Mouse (Mus musculus): ENCODE data around the gene Aars2.

Gene Aars2

GRCm38 (mm10) chr17:45506700-45507189 lies at the start of gene Aars2:
Aars2 (plus strand) TSS chr17:45506841.
- peak; percentile 92 for DNase-seq (ENCODE audit: low spot score)

DNA sequence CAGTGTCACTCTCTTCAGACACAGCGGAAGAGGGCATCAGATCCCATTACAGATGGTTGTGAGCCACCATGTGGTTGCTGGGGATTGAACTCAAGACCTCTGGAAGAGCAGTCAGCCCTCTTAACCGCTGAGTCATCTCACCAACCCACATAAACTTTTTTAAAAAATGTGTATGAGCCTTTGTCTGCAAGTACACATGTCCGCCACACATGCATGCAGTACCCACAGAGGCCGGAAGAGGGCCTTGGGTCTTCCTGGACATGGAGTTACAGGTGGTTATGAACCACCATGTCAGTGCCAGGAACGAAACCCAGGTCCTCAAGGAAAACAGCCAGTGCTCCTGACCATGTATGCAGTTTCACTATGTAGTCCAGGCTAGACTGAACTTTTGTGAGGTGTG lies 49.2 kb upstream of the Aars2 start:
- DNase-seq (ENCODE audit: low spot score): no peak

DNA sequence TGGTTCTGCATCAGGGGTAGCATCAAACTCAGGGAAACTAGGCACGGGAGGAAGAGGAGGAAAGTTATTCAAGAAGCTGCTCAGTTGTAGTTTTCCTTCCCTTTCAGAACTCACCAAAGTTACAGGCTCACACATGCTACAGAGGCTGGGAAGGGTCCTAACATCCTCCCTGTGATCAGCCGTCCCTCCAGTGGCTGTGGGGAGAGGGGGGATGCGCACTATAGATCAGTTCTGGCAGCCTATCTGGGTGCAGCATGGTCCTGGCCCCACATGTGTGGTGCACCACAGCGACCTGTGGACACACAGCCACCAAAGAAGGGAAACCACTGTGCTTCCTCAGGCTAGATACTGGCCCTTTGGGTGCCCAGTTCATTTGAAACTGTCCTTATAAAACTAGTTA lies 48.1 kb upstream of the Aars2 start:
- DNase-seq (ENCODE audit: low spot score): no peak

DNA sequence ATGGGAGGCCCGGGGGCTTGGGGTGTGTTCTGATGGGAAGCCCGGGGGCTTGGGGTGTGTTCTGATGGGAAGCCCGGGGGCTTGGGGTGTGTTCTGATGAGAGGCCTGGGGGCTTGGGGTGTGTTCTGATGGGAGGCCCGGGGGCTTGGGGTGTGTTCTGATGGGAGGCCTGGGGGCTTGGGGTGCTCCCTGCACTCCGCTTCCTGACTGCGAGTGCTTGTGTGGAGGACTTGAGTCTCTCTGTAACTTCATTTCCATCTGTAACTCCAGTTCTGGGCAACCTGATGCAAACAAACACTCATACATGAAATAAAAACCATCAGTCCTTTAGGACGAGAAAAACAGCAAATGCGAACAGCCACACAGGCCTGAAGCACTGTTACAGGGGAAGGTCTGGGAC lies 47.6 kb upstream of the Aars2 start:
- DNase-seq (ENCODE audit: low spot score): no peak

GRCm38 (mm10) chr17:45462506-45462905 lies 44.1 kb upstream of the Aars2 start:
- no peak for DNase-seq (ENCODE audit: low spot score)

DNA sequence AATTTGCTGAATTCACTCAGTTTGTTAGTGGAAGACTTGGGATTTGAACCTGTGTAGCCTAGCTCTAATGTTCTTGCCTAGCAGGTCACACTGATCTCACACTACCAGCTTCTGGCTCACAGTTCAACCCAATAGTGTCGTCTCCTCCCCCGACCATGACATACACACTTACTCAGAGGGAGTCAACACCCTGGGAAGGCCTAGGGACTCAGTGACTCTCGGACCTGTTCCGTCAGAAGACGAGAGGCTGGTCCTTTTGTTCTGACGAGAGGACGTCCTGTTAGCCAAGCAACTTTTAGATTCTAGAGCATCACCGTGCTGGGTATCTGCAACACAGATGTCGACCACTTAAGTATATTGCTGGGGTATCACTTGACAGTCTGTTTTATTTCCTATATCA lies 42.4 kb upstream of the Aars2 start:
- DNase-seq (ENCODE audit: low spot score): no peak

DNA sequence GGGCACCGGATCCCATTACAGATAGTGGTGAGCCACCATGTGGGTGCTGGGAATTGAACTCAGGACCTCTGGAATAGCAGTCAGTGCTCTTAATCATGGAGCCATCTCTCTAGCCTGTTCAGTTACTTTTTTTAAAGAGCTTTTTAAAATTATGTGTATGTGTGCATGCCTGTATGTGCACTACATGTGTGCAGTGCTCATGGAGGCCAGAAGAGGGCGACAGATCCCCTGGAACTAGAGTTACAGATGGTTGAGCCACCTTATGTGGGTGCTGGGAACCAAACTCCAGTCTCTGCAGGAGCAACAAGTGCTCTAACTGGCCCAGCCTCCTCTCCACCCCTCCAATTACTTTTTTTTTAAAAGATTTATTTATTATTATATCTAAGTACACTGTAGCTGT lies 39.9 kb upstream of the Aars2 start:
- no peak for DNase-seq (ENCODE audit: low spot score)

- DNase-seq (ENCODE audit: low spot score): no peak
These were observed 38.3 kb upstream of the Aars2 start for GRCm38 (mm10) chr17:45468302-45468701.

DNA sequence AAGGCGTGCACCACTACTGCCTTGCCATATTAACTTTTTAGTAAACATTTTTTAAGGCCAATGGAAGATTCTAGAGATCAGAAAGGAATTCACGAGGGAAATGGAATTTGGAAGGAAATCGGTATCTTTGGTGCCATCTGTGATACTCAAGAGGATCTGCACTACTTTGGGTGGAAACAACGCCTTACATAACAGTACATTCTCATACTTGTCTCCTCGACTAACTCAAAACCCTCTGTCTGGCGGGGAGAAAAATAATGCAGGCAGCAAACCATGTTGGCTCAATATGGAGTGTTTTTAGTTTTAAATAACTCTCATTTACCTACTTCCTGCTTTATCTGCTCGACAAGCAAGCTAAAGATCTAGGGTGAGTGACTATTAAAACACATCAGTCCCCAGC lies 35.9 kb upstream of the Aars2 start:
- DNase-seq (ENCODE audit: low spot score): no peak

- DNase-seq (ENCODE audit: low spot score): no peak
These were observed 33.0 kb upstream of the Aars2 start for GRCm38 (mm10) chr17:45473667-45474066.

GRCm38 (mm10) chr17:45474146-45474545 lies 32.5 kb upstream of the Aars2 start:
- no peak for DNase-seq (ENCODE audit: low spot score)

- DNase-seq (ENCODE audit: low spot score): no peak
These were observed 31.8 kb upstream of the Aars2 start, which contains the start of gene Spats1 for GRCm38 (mm10) chr17:45474669-45475465. Spats1 (minus strand) TSS chr17:45475415.

DNA sequence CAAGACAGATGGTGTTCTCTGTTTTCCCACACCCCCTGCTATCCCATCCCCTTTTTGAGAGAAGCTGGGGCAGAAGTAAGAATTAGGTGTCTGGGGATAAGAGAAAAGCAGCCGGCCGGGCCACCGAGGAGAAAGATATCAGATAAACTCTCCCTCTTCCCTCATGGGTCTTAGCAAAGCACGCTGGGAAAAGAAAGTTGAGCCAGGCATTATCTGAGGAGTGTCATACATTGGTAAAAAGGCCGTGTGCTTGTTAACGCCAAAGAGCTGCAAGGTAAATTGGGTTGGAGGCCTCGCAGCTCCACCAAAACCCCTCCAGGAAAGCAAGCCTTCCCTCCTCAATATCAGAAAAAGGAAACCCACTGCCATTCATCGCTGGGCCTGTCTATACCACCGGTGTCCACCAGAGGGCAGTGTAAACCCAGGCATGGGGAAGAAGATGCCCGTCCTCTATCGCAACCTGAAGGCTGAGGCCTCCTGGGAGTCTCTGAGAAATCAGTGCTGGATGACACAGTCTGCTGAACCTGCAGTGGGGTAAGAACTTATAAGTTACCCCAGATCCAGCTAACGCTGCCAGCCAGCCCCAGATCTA lies 28.3 kb upstream of the Aars2 start:
- DNase-seq (ENCODE audit: low spot score): peak; percentile 74

DNA sequence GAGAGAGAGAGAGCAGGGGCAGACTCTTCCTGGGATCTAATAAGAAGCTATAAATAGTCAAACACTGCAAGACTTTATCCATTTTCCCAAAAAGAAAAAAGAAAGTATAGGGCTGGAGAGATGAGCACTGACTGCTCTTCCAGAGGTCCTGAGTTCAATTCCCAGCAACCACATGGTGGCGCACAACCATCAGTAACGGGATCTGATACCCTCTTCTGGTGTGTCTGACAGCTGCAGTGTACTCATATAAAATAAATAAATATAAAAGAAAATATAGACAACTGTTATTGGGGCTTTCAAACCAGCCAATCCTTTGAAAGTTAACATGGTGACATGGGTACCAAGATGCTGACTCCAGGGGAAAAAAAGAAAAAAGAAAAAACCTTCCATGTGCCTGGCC lies 26.2 kb upstream of the Aars2 start:
- no peak for DNase-seq (ENCODE audit: low spot score)

GRCm38 (mm10) chr17:45485581-45485980 lies 21.1 kb upstream of the Aars2 start:
- DNase-seq (ENCODE audit: low spot score): no peak

- DNase-seq (ENCODE audit: low spot score): no peak
These were observed 19.4 kb upstream of the Aars2 start for GRCm38 (mm10) chr17:45487216-45487615.

GRCm38 (mm10) chr17:45488321-45489254 lies 18.1 kb upstream of the Aars2 start:
- no peak for DNase-seq (ENCODE audit: low spot score)

DNA sequence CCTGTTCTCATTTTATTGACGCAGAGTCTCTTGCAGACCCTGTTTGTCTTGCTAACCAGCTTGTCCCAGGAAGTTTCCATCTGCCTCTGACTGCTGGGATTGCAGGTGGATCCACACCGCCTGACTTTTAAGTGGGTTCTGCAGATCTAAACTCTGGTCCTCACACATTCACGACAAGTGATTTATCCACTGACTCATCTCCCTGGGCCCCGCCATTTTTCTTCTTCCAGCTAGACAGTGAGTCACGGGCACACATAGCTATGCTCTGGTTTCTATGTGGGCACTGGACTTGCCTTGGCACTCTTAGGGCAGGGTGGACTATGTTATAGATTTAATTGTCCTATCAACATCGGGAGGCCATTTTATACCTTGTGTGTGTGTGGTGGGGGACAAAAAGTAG lies 16.9 kb upstream of the Aars2 start:
- no peak for DNase-seq (ENCODE audit: low spot score)

DNA sequence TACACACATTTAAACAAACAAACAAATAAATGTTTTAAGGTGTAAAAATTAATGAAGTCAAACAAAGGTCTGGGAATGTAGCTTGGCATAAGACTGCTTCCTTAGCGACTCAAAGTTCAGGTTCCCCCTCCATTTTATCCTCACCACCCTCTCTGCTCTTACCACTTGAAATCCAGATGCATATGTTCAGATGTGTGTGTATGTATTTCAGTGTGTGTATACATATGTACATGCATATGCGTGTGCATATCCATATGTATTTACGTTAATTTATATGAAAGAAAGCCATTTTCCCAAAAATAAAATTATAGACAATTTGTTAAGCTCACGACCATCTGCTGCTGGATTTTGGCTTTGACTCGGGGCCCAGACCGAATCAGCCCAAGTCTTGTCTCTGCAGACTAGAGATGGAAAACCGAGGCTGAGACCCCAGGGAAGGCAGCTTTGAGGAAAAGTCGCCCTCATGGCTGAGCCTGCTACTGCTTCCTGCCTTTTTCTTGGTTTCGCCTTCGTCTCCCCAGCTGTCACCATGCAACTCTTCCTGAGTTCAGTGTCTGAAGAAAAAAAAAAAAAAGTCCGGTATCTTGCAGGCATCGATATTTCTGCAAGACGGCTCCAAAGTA lies 16.0 kb upstream of the Aars2 start:
- DNase-seq (ENCODE audit: low spot score): no peak

DNA sequence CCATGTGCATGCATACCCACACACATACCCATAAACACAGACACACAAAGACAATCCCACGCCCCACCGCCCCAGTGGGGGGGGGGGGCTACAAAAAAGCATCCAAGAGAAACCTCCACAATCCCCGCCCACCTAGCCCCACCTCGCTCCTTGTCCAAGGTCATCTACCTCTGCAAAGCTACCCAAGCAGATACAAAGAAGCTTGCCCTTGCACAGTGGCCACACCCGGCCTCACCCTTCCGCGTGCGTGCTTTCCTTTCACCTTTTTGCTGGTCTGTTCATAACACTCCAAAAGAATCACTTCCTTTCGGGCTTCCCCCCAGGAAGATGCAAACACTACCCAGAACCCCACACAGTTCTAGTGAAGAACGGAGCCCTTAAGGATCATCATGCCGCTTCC lies 11.2 kb upstream of the Aars2 start:
- no peak for DNase-seq (ENCODE audit: low spot score)

DNA sequence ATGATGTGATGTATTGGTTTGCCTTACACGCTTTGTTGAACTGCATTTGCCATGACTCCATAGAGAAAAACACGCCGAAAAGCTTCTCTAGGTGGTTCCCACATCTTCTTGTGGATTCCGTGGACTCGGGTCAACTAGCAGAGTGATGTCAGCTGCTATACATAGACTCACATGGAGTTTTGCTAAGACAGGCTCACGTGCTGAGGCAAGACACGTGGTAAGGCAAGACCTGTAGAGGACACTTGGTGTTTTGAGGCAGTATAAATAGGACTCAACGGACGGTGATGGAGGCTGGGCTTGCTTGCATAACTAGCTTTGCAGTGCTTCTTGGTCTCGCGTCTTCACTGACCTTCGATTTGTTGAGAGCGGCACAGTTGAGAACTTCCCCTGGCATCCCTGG lies 8.2 kb upstream of the Aars2 start:
- no peak for DNase-seq (ENCODE audit: low spot score)

- DNase-seq (ENCODE audit: low spot score): no peak
These were observed 7.1 kb upstream of the Aars2 start for GRCm38 (mm10) chr17:45499516-45499915.
